Mouse (Mus musculus) heart, postnatal 36 days (tissue): ENCODE results near the gene Klf7. TPM values are rescaled to one million over a fixed set of nuclear protein-coding genes. Genes with fewer than 3 reads are reported as not detected.
A peak's percentile ranks its signal among the peaks of the same experiment; 100 is the strongest.

Experiments used
- DNase-seq, 2 experiments: peaks; one replicate each; pipeline ENCODE4 v3.0.0; 2021 to 2022
- intact Hi-C: fragments of 180-260 bp; cut with DNase I; formaldehyde crosslinking; loops from one replicate; pipeline ENCODE4 v1.15.1; 2025
- total RNA-seq, 2 experiments: library from RNA; stranded (reverse); gene quantifications; 2 replicates each; pipeline ENCODE4 v1.2.3; 2021

Klf7 gene
- total RNA-seq, 2 experiments from 2014 or later = 16.3 to 17.0 TPM

GRCm38 (mm10) chr1:64078011-64078746, 43.9 kb downstream of the Klf7 start:
- peak in 1 of 2 experiments; percentile 59 for DNase-seq
- intact Hi-C loops = loop anchor here (1.0 to 2.0 kb wide), 2 partner anchors 37 to 42 kb away; no protein-coding TSS in a partner anchor

- intact Hi-C loops = no loop called here
- no peak for DNase-seq
These were observed 48.0 kb downstream of the Klf7 start for GRCm38 (mm10) chr1:64074051-64074450.

- DNase-seq = no peak
These were observed 51.1 kb downstream of the Klf7 start for GRCm38 (mm10) chr1:64070947-64071346.

GRCm38 (mm10) chr1:64066320-64067254, 55.5 kb downstream of the Klf7 start:
- DNase-seq = no peak
- intact Hi-C loops = no loop called here

More at GRCm38 (mm10) chr1:64070947-64071346, 51.1 kb downstream of the Klf7 start:
- intact Hi-C loops = loop anchor here (1.0 kb wide), 1 partner anchor 9 kb away; no protein-coding TSS in a partner anchor

GRCm38 (mm10) chr1:64061488-64061887, 60.6 kb downstream of the Klf7 start:
- no peak for DNase-seq
- intact Hi-C loops = loop anchor here (2.0 kb wide), 1 partner anchor 15 kb away; no protein-coding TSS in a partner anchor

GRCm38 (mm10) chr1:64060699-64061454, 61.2 kb downstream of the Klf7 start:
- intact Hi-C loops = loop anchor here (2.0 kb wide), 1 partner anchor 14 kb away; no protein-coding TSS in a partner anchor
- no peak for DNase-seq

- no peak for DNase-seq
- intact Hi-C loops = loop anchor here (2.0 kb wide), 1 partner anchor 13 kb away; no protein-coding TSS in a partner anchor
These were observed 62.0 kb downstream of the Klf7 start for GRCm38 (mm10) chr1:64060116-64060515.

GRCm38 (mm10) chr1:64056541-64056940, 65.5 kb downstream of the Klf7 start:
- intact Hi-C loops = no loop called here
- no peak for DNase-seq

GRCm38 (mm10) chr1:64055978-64056377, 66.1 kb downstream of the Klf7 start:
- intact Hi-C loops = no loop called here
- no peak for DNase-seq

GRCm38 (mm10) chr1:64055210-64055609, 66.9 kb downstream of the Klf7 start:
- intact Hi-C loops = no loop called here
- no peak for DNase-seq

GRCm38 (mm10) chr1:64052069-64052750, 69.9 kb downstream of the Klf7 start:
- peak in 1 of 2 experiments; percentile 35 for DNase-seq
- intact Hi-C loops = no loop called here

- intact Hi-C loops = loop anchor here (2.0 kb wide), 1 partner anchor 62 kb away; no protein-coding TSS in a partner anchor
- DNase-seq = no peak
These were observed 73.5 kb downstream of the Klf7 start for GRCm38 (mm10) chr1:64048567-64048966.

GRCm38 (mm10) chr1:64046802-64047156, 75.3 kb downstream of the Klf7 start:
- intact Hi-C loops = loop anchor here (2.0 kb wide), 1 partner anchor 14 kb away; no protein-coding TSS in a partner anchor

GRCm38 (mm10) chr1:64046087-64046801, 75.8 kb downstream of the Klf7 start:
- intact Hi-C loops = loop anchor here (2.0 kb wide), 1 partner anchor 15 kb away; no protein-coding TSS in a partner anchor
- no peak for DNase-seq

More at GRCm38 (mm10) chr1:64046802-64047156, 75.3 kb downstream of the Klf7 start:
- no peak for DNase-seq

- DNase-seq = no peak
- intact Hi-C loops = loop anchor here (5.0 kb wide), 1 partner anchor 178 kb away; no protein-coding TSS in a partner anchor
These were observed 77.5 kb downstream of the Klf7 start for GRCm38 (mm10) chr1:64044577-64044976.

- DNase-seq = peak in 1 of 2 experiments; percentile 44
- intact Hi-C loops = loop anchor here (1.0 to 5.0 kb wide), 8 partner anchors 22 to 404 kb away; no protein-coding TSS in a partner anchor
These were observed 81.2 kb downstream of the Klf7 start for GRCm38 (mm10) chr1:64040831-64041383.

GRCm38 (mm10) chr1:64040061-64040686, 81.9 kb downstream of the Klf7 start:
- intact Hi-C loops = loop anchor here (2.0 to 5.0 kb wide), 6 partner anchors 21 to 405 kb away; no protein-coding TSS in a partner anchor
- DNase-seq = no peak

- no peak for DNase-seq
- intact Hi-C loops = no loop called here
These were observed 83.7 kb downstream of the Klf7 start for GRCm38 (mm10) chr1:64038343-64038742.
